Mouse (Mus musculus) thymus, adult 2 months (tissue): ENCODE data around the gene Hadh. TPM values are rescaled to one million over a fixed set of nuclear protein-coding genes. Genes with fewer than 3 reads are reported as not detected.

Source experiments
- DNase-seq: peaks from one replicate; pipeline ENCODE4 v3.0.0; 2021
- H3K27ac ChIP-seq: fragments of 200-500 bp; 2 replicates; pipeline ENCODE4 v1.5.1; 2012; ENCODE audit warnings: low read length, control low read depth; ENCODE audit not compliant: control insufficient read depth, insufficient read depth
- H3K27me3 ChIP-seq: fragments of 200-500 bp; 2 replicates; pipeline ENCODE4 v1.6.1; 2012; ENCODE audit warnings: mild to moderate bottlenecking, low read length, moderate library complexity, mixed read lengths; ENCODE audit not compliant: control insufficient read depth, insufficient read depth
- H3K36me3 ChIP-seq: fragments of 200-500 bp; 2 replicates; pipeline ENCODE4 v1.6.1; 2012; ENCODE audit warnings: mild to moderate bottlenecking, low read length, moderate library complexity; ENCODE audit not compliant: control insufficient read depth, insufficient read depth
- H3K4me1 ChIP-seq: fragments of 200-500 bp; replicated peaks from 2 replicates; pipeline ENCODE4 v1.6.1; 2012; ENCODE audit warnings: low read length; ENCODE audit not compliant: control insufficient read depth, insufficient read depth
- H3K4me3 ChIP-seq: fragments of 200-500 bp; 2 replicates; pipeline ENCODE4 v1.5.1; 2012; ENCODE audit warnings: mild to moderate bottlenecking, low read length, control low read depth, moderate library complexity; ENCODE audit not compliant: control insufficient read depth, insufficient read depth
- CTCF ChIP-seq: fragments of 200-500 bp; IDR thresholded peaks from 2 replicates; pipeline ENCODE4 v1.5.1; 2012; ENCODE audit warnings: mild to moderate bottlenecking, control low read depth, low read length, moderate library complexity, borderline replicate concordance; ENCODE audit not compliant: control insufficient read depth, poor library complexity, insufficient read depth; ENCODE audit errors: extremely low read depth
- POLR2A ChIP-seq: fragments of 200-500 bp; IDR thresholded peaks from 2 replicates; pipeline ENCODE4 v1.6.1; 2012; ENCODE audit warnings: mild to moderate bottlenecking, low read length, control low read depth, moderate library complexity; ENCODE audit not compliant: control insufficient read depth, poor library complexity, insufficient read depth; ENCODE audit errors: extremely low read depth
- WGBS: fragments of 180-500 bp; shearing (Covaris S2); methylation state at CpG from one replicate; pipeline ENCODE4 v1.1.7; 2018; 5-methylcytosine and 5-hydroxymethylcytosine counted together
- polyA plus RNA-seq: library from polyadenylated mRNA; depleted of rRNA; stranded (reverse); fragments of >200 nt; gene quantifications from 2 replicates; pipeline ENCODE4 v1.2.3, GENCODE M21; 2012

Hadh gene
- polyA plus RNA-seq, 1 experiment, result 101 TPM

DNA sequence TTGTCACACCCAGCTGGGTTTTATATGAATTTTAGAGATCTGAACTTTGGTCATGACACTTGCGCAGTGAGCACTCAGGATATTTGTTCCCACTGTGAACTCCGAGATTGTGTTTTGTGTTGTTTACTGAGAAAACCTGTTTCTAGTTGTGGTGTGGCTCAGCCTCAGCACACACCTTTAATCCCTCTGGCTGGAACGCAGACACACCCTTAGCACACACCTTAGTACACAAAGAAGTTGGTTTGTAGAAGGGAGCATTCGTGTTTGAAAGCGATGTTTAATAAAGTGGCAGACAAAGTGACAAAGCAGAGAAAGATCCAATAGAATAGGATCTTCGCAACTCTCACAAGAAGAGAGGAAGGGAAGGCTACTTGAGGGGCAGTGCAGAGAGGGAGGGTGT lies 11.5 kb downstream of the Hadh start:
- Histone ChIP-seq H3K4me3 (no peak overlapping the region), H3K36me3 (no peaks in the 10 kb centered on the region), H3K27me3 (no peaks in the 10 kb centered on the region), H3K27ac (no peak overlapping the region), H3K4me1 (no peaks in the 10 kb centered on the region)
- no peak for DNase-seq
- 98% methylated on average over 6 of the region's 6 CpGs for WGBS
- TF ChIP-seq CTCF (no peak), POLR2A (no peak)

DNA sequence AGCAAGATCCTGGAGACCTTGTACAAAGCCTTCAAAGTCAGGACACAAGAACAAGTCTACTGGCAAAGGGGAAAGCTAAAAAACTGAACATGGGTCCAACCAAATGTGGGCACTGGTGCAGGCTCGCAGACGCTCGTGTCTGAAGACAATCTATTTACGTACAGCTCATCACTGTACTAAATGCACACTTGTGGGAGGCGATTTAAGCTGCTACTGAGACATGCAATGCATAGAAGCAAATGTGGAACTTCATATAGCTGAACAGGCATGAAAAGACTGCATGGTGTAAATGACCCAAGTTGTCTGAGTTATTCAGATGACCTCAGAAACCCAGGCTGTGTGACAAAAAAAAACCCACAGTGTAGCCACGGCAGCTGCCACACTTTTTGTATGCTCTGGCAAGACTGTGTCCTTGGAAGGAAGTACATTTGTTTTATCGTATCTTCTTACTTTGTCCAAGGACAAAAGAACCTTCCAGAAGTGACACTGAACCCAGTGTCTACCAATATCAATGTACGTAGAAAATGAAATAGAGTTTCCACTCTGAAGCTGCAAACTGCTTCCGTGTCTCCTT lies 12.4 kb downstream of the Hadh start:
- no peak overlapping the region for H3K4me3 ChIP-seq
- no peak for DNase-seq
- TF ChIP-seq POLR2A, result no peak
- TF ChIP-seq CTCF, result no peak
- no peaks in the 10 kb centered on the region for H3K4me1 ChIP-seq
- no peaks in the 10 kb centered on the region for H3K36me3 ChIP-seq
- H3K27ac ChIP-seq, result no peak overlapping the region
- 94% methylated on average over 9 of the region's 9 CpGs for WGBS
- H3K27me3 ChIP-seq, result no peaks in the 10 kb centered on the region

DNA sequence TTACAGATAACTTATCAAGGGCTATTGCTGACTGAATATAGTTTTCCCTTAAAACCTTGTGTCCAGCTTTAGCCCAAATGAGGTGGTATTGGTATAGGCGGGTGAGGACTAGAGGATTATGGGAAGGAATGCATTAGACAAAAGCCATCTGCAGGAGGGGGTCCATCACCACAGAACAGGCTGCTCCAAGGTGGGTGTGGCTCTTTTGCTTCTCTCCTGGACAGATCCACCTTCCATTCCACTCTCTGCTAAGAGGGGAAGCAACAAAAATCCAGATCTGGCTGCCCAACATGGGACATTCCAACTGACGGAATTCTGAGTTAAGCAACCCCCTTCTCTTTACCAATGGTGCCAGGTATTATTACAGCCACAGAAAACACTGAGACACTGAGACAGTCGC lies 13.0 kb downstream of the Hadh start:
- Histone ChIP-seq H3K36me3 (no peaks in the 10 kb centered on the region), H3K4me1 (no peaks in the 10 kb centered on the region), H3K4me3 (no peak overlapping the region), H3K27me3 (no peaks in the 10 kb centered on the region), H3K27ac (no peak overlapping the region)
- DNase-seq, result no peak
- WGBS, result 95% methylated on average over 3 of the region's 3 CpGs
- no peak for TF ChIP-seq POLR2A
- TF ChIP-seq CTCF, result no peak

DNA sequence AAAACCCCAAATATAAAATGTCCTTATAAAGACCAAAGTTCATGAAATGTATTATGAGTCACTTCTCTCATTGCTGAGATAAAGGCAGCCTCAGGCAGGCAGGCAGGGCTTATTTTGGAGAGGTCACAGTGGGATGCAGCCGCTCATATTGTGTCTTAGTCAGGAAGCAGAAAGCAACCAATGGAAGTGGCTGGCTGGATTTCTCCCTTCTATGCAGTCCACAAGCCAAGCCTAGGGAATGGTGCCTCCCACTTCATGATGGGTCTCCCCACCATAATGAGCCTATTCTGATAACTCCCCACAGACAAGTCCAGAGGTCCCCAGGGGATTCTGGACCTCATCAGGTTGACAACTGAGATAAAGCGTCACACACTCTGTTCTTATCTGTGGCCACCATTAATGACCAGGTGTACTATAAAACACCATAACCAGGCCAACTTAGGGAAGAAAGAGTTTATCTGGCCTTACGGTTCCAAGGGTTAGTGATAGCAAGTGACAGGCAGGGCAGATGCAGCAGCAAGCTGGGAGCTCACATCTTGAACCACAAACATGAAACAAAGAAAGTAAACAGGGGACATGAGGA lies 16.4 kb downstream of the Hadh start:
- WGBS, result over 99% methylated on average over 3 of the region's 3 CpGs
- H3K27me3 ChIP-seq, result no peaks in the 10 kb centered on the region

DNA sequence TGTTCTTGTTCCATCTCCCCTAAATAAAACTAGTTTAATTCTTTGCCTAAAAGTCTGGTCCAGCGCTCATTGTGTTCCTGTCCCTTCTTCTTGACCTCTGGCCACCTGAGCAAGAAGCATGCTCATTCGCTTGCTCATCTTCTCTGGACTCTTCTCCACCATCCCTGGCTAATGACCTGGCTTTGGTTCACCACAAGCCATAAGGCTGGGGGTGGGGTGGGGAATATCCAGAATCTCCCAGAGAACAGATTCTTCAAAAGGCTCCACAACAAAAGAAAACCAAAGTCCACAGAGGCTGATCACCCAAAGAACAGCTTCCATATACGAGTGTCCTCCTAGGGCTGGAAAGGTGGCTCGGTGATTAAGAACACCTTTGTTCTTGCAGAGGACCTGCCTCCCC lies 16.9 kb downstream of the Hadh start:
- DNase-seq, result no peak
- Histone ChIP-seq H3K36me3 (no peaks in the 10 kb centered on the region), H3K27me3 (no peaks in the 10 kb centered on the region), H3K4me3 (no peak overlapping the region), H3K27ac (no peak overlapping the region), H3K4me1 (peaks cover 5% of the 10 kb centered on the region; the same call in 1 of the 2 replicates)
- WGBS, result 98% methylated on average over 4 of the region's 4 CpGs
- TF ChIP-seq CTCF (no peak), POLR2A (no peak)

More for the DNA sequence above, 16.4 kb downstream of the Hadh start:
- Histone ChIP-seq H3K4me3 (no peak overlapping the region), H3K27ac (no peak overlapping the region), H3K36me3 (no peaks in the 10 kb centered on the region), H3K4me1 (peaks cover 3% of the 10 kb centered on the region; the same call in 1 of the 2 replicates)
- TF ChIP-seq POLR2A (no peak), CTCF (no peak)
- no peak for DNase-seq

DNA sequence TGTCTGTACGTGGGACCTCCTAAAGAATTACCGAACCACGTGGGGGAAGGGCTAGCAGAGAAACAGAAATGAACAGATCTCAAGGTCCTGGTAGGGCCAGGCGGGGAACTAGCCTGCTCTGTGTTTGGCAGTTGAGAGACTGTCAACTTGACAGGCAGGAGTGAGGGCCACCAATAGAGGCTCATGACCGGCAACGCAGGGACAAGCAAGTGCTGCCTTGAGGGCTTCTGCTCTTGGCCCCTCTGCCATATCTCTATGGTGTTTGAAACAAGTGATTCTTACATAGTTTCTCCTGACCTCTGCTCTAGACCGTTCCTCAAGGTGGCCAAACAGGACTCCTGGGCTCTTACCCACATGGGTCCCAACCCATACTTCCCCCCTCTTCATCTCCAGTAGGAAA lies 20.3 kb downstream of the Hadh start:
- H3K27me3 ChIP-seq, result no peaks in the 10 kb centered on the region
- no peak overlapping the region for H3K27ac ChIP-seq
- no peak for DNase-seq
- H3K36me3 ChIP-seq, result 0 out of 2 replicates have a peak, but pooled peaks cover 5% of the 10 kb centered on the region
- TF ChIP-seq POLR2A (no peak), CTCF (no peak)
- peaks cover 5% of the 10 kb centered on the region; the same call in 1 of the 2 replicates for H3K4me1 ChIP-seq
- H3K4me3 ChIP-seq, result no peak overlapping the region
- 97% methylated on average over 7 of the region's 7 CpGs for WGBS

DNA sequence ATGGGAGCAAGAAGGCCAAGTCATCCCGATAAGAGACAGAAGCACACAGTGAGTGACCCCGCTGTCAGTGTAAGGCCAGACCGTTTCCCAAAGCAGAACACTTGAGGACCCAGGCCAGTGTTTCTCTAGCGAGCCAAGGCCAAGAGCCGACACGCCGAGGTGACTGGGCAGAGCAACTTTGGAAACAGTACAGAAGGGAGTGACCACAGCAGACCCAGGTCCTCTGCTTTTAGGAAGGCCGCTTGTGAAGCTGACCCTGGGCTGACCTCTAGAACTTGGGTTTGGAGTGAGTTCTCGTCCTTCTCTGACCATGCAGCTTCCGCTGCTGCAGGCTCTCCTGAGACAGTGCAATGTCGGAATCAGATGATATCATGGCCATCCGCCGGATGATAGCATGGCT lies 20.9 kb downstream of the Hadh start:
- no peak overlapping the region for H3K4me3 ChIP-seq
- TF ChIP-seq POLR2A (no peak), CTCF (no peak)
- H3K36me3 ChIP-seq, result 0 out of 2 replicates have a peak, but pooled peaks cover 5% of the 10 kb centered on the region
- H3K27ac ChIP-seq, result no peak overlapping the region
- 98% methylated on average over 13 of the region's 13 CpGs for WGBS
- peaks cover 5% of the 10 kb centered on the region; the same call in 1 of the 2 replicates for H3K4me1 ChIP-seq
- H3K27me3 ChIP-seq, result no peaks in the 10 kb centered on the region
- DNase-seq, result no peak
